Mouse (Mus musculus) lung, postnatal 0 days (tissue): ENCODE results near the gene Prdm8.

ENCODE experiments used
- CTCF ChIP-seq: IDR thresholded peaks from 2 replicates; pipeline ENCODE4 v1.5.1; 2016; ENCODE audit warnings: antibody characterized with exemption, mild to moderate bottlenecking
- EP300 ChIP-seq: IDR thresholded peaks from 2 replicates; pipeline ENCODE4 v1.6.1; 2016; ENCODE audit warnings: antibody characterized with exemption, mild to moderate bottlenecking, control low read depth

DNA sequence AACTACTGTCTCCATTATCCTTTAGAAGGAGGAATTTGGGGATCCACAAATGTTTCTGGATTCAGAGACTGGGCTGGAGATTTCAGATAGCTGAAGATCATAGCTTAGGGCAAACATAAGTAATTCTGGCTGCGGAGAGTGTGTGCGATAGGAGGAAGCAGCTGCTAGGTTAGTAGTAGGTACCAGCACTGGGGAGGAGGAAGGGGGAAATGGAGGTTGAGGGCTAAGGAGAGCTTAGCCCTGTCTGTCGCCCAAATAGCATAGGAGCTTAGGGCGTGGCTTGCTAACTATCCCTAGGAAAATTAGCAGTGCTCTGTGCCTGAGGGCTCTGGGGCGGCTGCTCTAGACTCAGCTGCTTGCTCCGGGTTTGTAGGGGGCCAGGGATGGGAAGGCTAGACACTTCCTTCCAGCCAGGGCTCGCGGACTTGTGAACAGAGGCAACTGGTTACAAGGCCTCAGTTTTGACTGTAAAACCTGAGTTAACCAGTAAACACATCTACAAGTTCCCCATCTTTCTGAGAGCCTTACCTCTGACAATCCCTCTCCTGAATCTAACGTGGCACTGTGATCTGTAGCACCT lies 4.7 kb downstream of the Prdm8 start:
- no peak for TF ChIP-seq CTCF
- TF ChIP-seq EP300, result no peak
